In genomic region chr3:96828308-96828864, GRCm38 (mm10) we compare ENCODE assay signal across 20 mouse cellular contexts. TPM values are rescaled to one million over a fixed set of nuclear protein-coding genes. Genes with fewer than 3 reads are reported as not detected.
A peak's percentile ranks its signal among the peaks of the same experiment; 100 is the strongest.
DNase-seq lines count a peak whose midpoint lies in the region; ATAC-seq and TF ChIP-seq lines count a peak whose summit lies in the region.
"Had no signal": no experiment of that assay in that cellular context is flagged by ENCODE, and none has a peak within 500 bp of the region (broad histone marks: within the 10 kb centered on the region; RNA-seq: fewer than 3 reads in every experiment).

No protein-coding gene starts in this region.

- H3K4me2 ChIP-seq in intestine, embryonic 14.5 days (ENCODE audit: low read length): 0 out of 2 replicates have a peak overlapping the region, but pooled peaks have one; percentile 11
- H3K4me2 ChIP-seq: embryonic facial prominence, embryonic 15.5 days; hindbrain, embryonic 15.5 days; lung, embryonic 14.5 days had no signal

- H3K9ac ChIP-seq in intestine, embryonic 14.5 days (ENCODE audit: low read length): no peak overlapping the region
- H3K9ac ChIP-seq: embryonic facial prominence, embryonic 15.5 days; hindbrain, embryonic 15.5 days; lung, embryonic 14.5 days had no signal

- 31% methylated on average over 15 of the region's 15 CpGs for WGBS in intestine, embryonic 14.5 days

- no peak for ATAC-seq in intestine, embryonic 14.5 days (replicated peaks; ENCODE audit: low FRiP score, low TSS enrichment, low read depth)
- no peak for ATAC-seq in inflammation-experienced regulatory T-cells, adult 6 months
- ATAC-seq: Patski had no signal

- DNase-seq in kidney, adult 9 months: peak; percentile 44
- no peak for DNase-seq in kidney, adult 11 months
- peak; percentile 82 for DNase-seq in brain, embryonic 14.5 days (ENCODE audit: low read depth)
- no peak for DNase-seq in intestine, embryonic 14.5 days (ENCODE audit: low spot score)
- DNase-seq in retina, embryonic 14.5 days (ENCODE audit: low spot score): peak; percentile 25
- no peak for DNase-seq in spleen, postnatal 4 days (ENCODE audit: low spot score in 2 of 2)
- DNase-seq: adrenal gland, postnatal 25 days; cerebellum, adult 11 months; heart, adult 2 months; liver; lung, embryonic 14.5 days; right cerebral cortex, postnatal 14 days; thymus, postnatal 4 days had no signal

- H3K9me3 ChIP-seq in intestine, embryonic 14.5 days (ENCODE audit: control insufficient read depth, low read length): no peaks in the 10 kb centered on the region
- H3K9me3 ChIP-seq: embryonic facial prominence, embryonic 15.5 days; hindbrain, embryonic 15.5 days had no signal

- no peaks in the 10 kb centered on the region; the same call in 1 of the 2 replicates for H3K4me1 ChIP-seq in intestine, embryonic 14.5 days (replicated peaks; ENCODE audit: control insufficient read depth, insufficient read depth, low read length)
- H3K4me1 ChIP-seq: embryonic facial prominence, embryonic 15.5 days had no signal

- H3K4me3 ChIP-seq in intestine, embryonic 14.5 days (ENCODE audit: low read depth, low read length): no peak overlapping the region
- H3K4me3 ChIP-seq: embryonic facial prominence, embryonic 15.5 days; heart, adult 2 months; hindbrain, embryonic 15.5 days had no signal

- no peak for TF ChIP-seq POLR2A in brain, embryonic 14.5 days (IDR thresholded peaks at IDR 0.05; ENCODE audit: borderline replicate concordance, extremely low read depth, insufficient read depth, insufficient read length, poor library complexity, severe bottlenecking)

- TF ChIP-seq CTCF in brain, embryonic 14.5 days (IDR thresholded peaks at IDR 0.05; ENCODE audit: borderline replicate concordance, extremely low read depth, insufficient read depth, insufficient read length): no peak

- no peaks in the 10 kb centered on the region for H3K27me3 ChIP-seq in intestine, embryonic 14.5 days (replicated peaks; ENCODE audit: control insufficient read depth, insufficient read depth, low read length)
- H3K27me3 ChIP-seq: CH12.LX; embryonic facial prominence, embryonic 15.5 days; hindbrain, embryonic 15.5 days; Patski had no signal

- no peaks in the 10 kb centered on the region for H3K36me3 ChIP-seq in intestine, embryonic 14.5 days (ENCODE audit: control insufficient read depth, insufficient read depth, low read length)
- H3K36me3 ChIP-seq: embryonic facial prominence, embryonic 15.5 days; hindbrain, embryonic 15.5 days had no signal

- H3K27ac ChIP-seq in intestine, embryonic 14.5 days (ENCODE audit: low read depth): no peak overlapping the region
- H3K27ac ChIP-seq: embryonic facial prominence, embryonic 15.5 days; heart, adult 2 months; hindbrain, embryonic 15.5 days had no signal

RNA-seq across cellular contexts. Expression of gene Pdzk1, which starts 0.7 kb away (rescaled TPM):
- polyA plus RNA-seq in brain, embryonic 14.5 days (2012; rRNA removed): 0.14 and 0.15 TPM in 2 replicates
- polyA plus RNA-seq in intestine, embryonic 14.5 days (2014; fragmentation: Nextera tagmentation; extraction: Ambion mirVana): 1.1 and 1.3 TPM in 2 replicates
- polyA plus RNA-seq in inflammation-experienced regulatory T-cells, adult 6 months (2017; shearing (Covaris generic)): under 1 TPM in 1 of 3 experiments, not detected in 2; 0.94 TPM
- polyA plus RNA-seq: embryonic facial prominence, embryonic 15.5 days; neural tube, embryonic 11.5 days had no signal

RNA-seq across cellular contexts. Expression of gene Cd160, which starts 0.8 kb away (rescaled TPM):
- polyA plus RNA-seq in brain, embryonic 14.5 days (2012; rRNA removed): not detected in 2 replicates
- 0.77 and 0.79 TPM in 2 replicates for polyA plus RNA-seq in intestine, embryonic 14.5 days (2014; fragmentation: Nextera tagmentation; extraction: Ambion mirVana)
- polyA plus RNA-seq in inflammation-experienced regulatory T-cells, adult 6 months (2017; shearing (Covaris generic)): 10 to 100 TPM; 50.8 to 77.5 (median 75.0) TPM
- polyA plus RNA-seq: cortical plate, adult 2 months had no signal

Comparison
In these comparisons a context has a peak if more than half of its experiments do, and no peak if none do; other contexts are left out.
1. DNase-seq: peak in kidney, adult 9 months (single experiment), brain, embryonic 14.5 days (single experiment) and retina, embryonic 14.5 days (single experiment); none in kidney, adult 11 months (single experiment), intestine, embryonic 14.5 days (single experiment) and spleen, postnatal 4 days (0 of 2).
2. RNA of gene Cd160, which starts 0.8 kb away (polyA plus RNA-seq): 50.8 to 77.5 TPM in inflammation-experienced regulatory T-cells, adult 6 months; 0.77 to 0.79 TPM in intestine, embryonic 14.5 days and not detected in brain, embryonic 14.5 days; every median in the first group is over 10 times any median in the second.